In genomic region chr14:121037276-121037675, GRCm38 (mm10) we compare ENCODE assay signal across 8 mouse cellular contexts. TPM values are rescaled to one million over a fixed set of nuclear protein-coding genes. Genes with fewer than 3 reads are reported as not detected.
DNase-seq lines count a peak whose midpoint lies in the region; ATAC-seq and TF ChIP-seq lines count a peak whose summit lies in the region.

No protein-coding gene starts in this region.

- TF ChIP-seq POLR2A in brain, embryonic 14.5 days (IDR thresholded peaks at IDR 0.05; ENCODE audit: borderline replicate concordance, extremely low read depth, insufficient read depth, insufficient read length, poor library complexity, severe bottlenecking), result no peak

- peak; percentile 16 to 25 for DNase-seq in heart, adult 18-20 months
- no peak for DNase-seq in heart, postnatal 14 days
- DNase-seq in brain, embryonic 14.5 days (ENCODE audit: low read depth), result peak; percentile 43
- DNase-seq in hindbrain, embryonic 11.5 days (ENCODE audit: low spot score), result no peak
- no peak for DNase-seq in midbrain, embryonic 11.5 days (ENCODE audit: low spot score, missing footprints)
- DNase-seq in gastrocnemius, adult 18-20 months (ENCODE audit: low spot score), result no peak
- no peak for DNase-seq in layer of hippocampus, postnatal 10 days (ENCODE audit: low spot score in 2 of 2)
- DNase-seq in urinary bladder, adult 2 months (ENCODE audit: low spot score), result no peak

- 58% methylated on average over 7 of the region's 7 CpGs for WGBS in hindbrain, embryonic 11.5 days
- 64% methylated on average over 7 of the region's 7 CpGs for WGBS in midbrain, embryonic 11.5 days

- H3K4me1 ChIP-seq in hindbrain, embryonic 11.5 days (replicated peaks; ENCODE audit: control insufficient read depth, insufficient read depth, low read length), result peaks cover 4% of the 10 kb centered on the region; the same call in 1 of the 2 replicates
- H3K4me1 ChIP-seq in midbrain, embryonic 11.5 days (ENCODE audit: control insufficient read depth, insufficient read depth, low read length), result 0 out of 2 replicates have a peak, but pooled peaks cover 6% of the 10 kb centered on the region

- ATAC-seq in hindbrain, embryonic 11.5 days (ENCODE audit: low FRiP score), result no peak
- no peak for ATAC-seq in midbrain, embryonic 11.5 days (ENCODE audit: low FRiP score)

- H3K9me3 ChIP-seq in hindbrain, embryonic 11.5 days (ENCODE audit: control insufficient read depth, low read length), result no peaks in the 10 kb centered on the region
- H3K9me3 ChIP-seq in midbrain, embryonic 11.5 days (ENCODE audit: control insufficient read depth, low read length), result no peaks in the 10 kb centered on the region

- no peak overlapping the region for H3K27ac ChIP-seq in hindbrain, embryonic 11.5 days (ENCODE audit: low read depth, low read length)
- H3K27ac ChIP-seq in midbrain, embryonic 11.5 days (ENCODE audit: low read depth, low read length), result no peak overlapping the region

- TF ChIP-seq CTCF in brain, embryonic 14.5 days (IDR thresholded peaks at IDR 0.05; ENCODE audit: borderline replicate concordance, extremely low read depth, insufficient read depth, insufficient read length), result no peak

- H3K4me3 ChIP-seq in hindbrain, embryonic 11.5 days (ENCODE audit: low read depth, low read length), result peak overlapping the region; percentile 88
- H3K4me3 ChIP-seq in midbrain, embryonic 11.5 days (ENCODE audit: low read depth, low read length), result peak overlapping the region; percentile 84; the same call in 1 of the 2 replicates

- intact Hi-C loops in heart, postnatal 14 days (cut with DNase I), result loop anchor here (10.0 kb wide), 2 partner anchors 202 to 418 kb away; no protein-coding TSS in a partner anchor

- H3K27me3 ChIP-seq in hindbrain, embryonic 11.5 days (ENCODE audit: control insufficient read depth, insufficient read depth, low read length), result peaks cover 2% of the 10 kb centered on the region
- H3K27me3 ChIP-seq in midbrain, embryonic 11.5 days (ENCODE audit: control insufficient read depth, insufficient read depth, low read length), result peaks cover 13% of the 10 kb centered on the region

- H3K9ac ChIP-seq in hindbrain, embryonic 11.5 days (ENCODE audit: low read depth, low read length), result no peak overlapping the region
- no peak overlapping the region for H3K9ac ChIP-seq in midbrain, embryonic 11.5 days (ENCODE audit: low read length)

- no peaks in the 10 kb centered on the region for H3K36me3 ChIP-seq in hindbrain, embryonic 11.5 days (ENCODE audit: control insufficient read depth, insufficient read depth, low read length)
- no peaks in the 10 kb centered on the region for H3K36me3 ChIP-seq in midbrain, embryonic 11.5 days (ENCODE audit: control insufficient read depth, insufficient read depth, low read length)

- H3K4me2 ChIP-seq in hindbrain, embryonic 11.5 days (replicated peaks; ENCODE audit: low read depth, low read length), result peak overlapping the region; percentile 89
- peak overlapping the region; percentile 91 for H3K4me2 ChIP-seq in midbrain, embryonic 11.5 days

RNA-seq across cellular contexts. Expression of gene Farp1, which starts 2.3 kb away (rescaled TPM):
- 1 to 10 TPM; 7.1 to 8.7 TPM for total RNA-seq in heart, adult 18-20 months (2021)
- 10 to 100 TPM; 16.5 to 17.7 TPM for total RNA-seq in heart, postnatal 14 days (2021)
- 58.0 and 77.6 TPM in 2 replicates for polyA plus RNA-seq in brain, embryonic 14.5 days (2012; rRNA removed)
- polyA plus RNA-seq in hindbrain, embryonic 11.5 days (2014; fragmentation: Nextera tagmentation; extraction: Ambion mirVana), result 26.3 and 32.5 TPM in 2 replicates
- 21.7 and 22.4 TPM in 2 replicates for polyA plus RNA-seq in midbrain, embryonic 11.5 days (2014; fragmentation: Nextera tagmentation; extraction: Ambion mirVana)
- total RNA-seq in gastrocnemius, adult 18-20 months (2021), result 1 to 10 TPM; 5.3 to 6.1 TPM
- 100 to 1,000 TPM; 117 to 119 TPM for total RNA-seq in layer of hippocampus, postnatal 10 days (2021)
- polyA plus RNA-seq in urinary bladder, adult 2 months (2012; rRNA removed), result 31.7 and 46.1 TPM in 2 replicates

Comparison
In these comparisons a context has a peak if more than half of its experiments do, and no peak if none do; other contexts are left out.
1. DNase-seq: peak in heart, adult 18-20 months (2 of 2) and brain, embryonic 14.5 days (single experiment); none in heart, postnatal 14 days (0 of 2), hindbrain, embryonic 11.5 days (single experiment), midbrain, embryonic 11.5 days (single experiment), gastrocnemius, adult 18-20 months (single experiment), layer of hippocampus, postnatal 10 days (0 of 2) and urinary bladder, adult 2 months (single experiment).
2. RNA of gene Farp1, which starts 2.3 kb away (total RNA-seq): 117 to 119 TPM in layer of hippocampus, postnatal 10 days; 16.5 to 17.7 TPM in heart, postnatal 14 days, 7.1 to 8.7 TPM in heart, adult 18-20 months and 5.3 to 6.1 TPM in gastrocnemius, adult 18-20 months; every median in the first group is over 4 times any median in the second.